Mouse (Mus musculus): ENCODE results near the gene Ttc37. TPM values are rescaled to one million over a fixed set of nuclear protein-coding genes. Genes with fewer than 3 reads are reported as not detected.

Gene Ttc37
- polyA plus RNA-seq (2012; fragmentation: generic; extraction: Trizol) = 3.9 TPM

DNA sequence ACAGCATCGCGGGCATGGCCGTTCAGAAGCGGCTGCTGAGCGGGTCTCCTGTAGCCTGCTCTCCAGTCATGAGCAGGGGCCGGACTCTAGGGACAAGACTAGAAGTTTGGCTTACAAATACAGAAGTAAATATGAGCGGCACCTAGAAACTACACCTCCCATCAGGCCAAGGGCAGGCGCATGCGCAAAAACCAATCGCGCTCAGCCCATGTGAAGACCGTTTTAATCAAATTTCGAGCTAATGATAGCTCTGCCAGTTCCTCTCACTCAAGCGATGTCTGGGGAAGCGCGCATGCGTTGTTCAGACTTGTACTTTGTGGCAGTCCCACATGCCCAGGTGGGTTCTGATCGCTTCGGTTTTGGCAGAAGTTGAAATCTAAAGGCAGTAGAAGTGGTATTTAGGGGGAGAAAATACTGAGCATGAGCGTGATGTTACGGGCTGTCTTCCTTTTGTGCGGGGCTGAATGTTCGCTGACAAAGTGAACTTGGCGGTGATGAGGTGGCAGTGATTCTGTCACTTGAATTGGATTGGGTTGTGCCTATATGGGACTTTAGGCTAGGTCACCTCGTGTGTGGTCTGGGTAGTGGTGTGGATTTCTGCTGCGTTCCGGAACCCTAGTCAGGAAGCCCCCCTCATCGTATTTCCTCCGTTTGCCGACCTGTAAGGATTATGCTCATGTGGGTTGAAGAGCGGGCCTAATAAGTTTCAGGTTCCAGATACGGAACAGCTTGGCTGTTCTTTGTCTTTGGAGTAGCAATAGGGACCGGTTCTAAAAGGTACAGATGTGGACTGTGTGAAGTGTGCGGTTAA, at the start of gene Ttc37, which contains the start of gene Arsk:
Gene Ttc37, plus strand, starts transcription at position 242 of the 811 bp plus-strand sequence.
Gene Arsk, minus strand, starts transcription at position 168 of the 811 bp plus-strand sequence.
- Histone ChIP-seq H3ac (ENCODE audit: control insufficient read depth, insufficient read length) (peak within 1 kb of the TSS; percentile 56), H3K79me2 (ENCODE audit: control insufficient read depth, insufficient read depth) (peaks cover 20% of the 10 kb centered on the region), H3K27me3 (ENCODE audit: control insufficient read depth, insufficient read depth, insufficient read length) (no peaks in the 10 kb centered on the region), H3K4me3 (peak within 1 kb of the TSS; percentile 73), H3K36me3 (ENCODE audit: control insufficient read depth, insufficient read depth) (no peaks in the 10 kb centered on the region), H3K4me2 (ENCODE audit: low read depth) (peak within 1 kb of the TSS; percentile 88)
- TF ChIP-seq POLR2AphosphoS2 (IDR thresholded peaks at IDR 0.05; ENCODE audit: insufficient read length, low read depth) (peak; percentile 46), SRF (IDR thresholded peaks at IDR 0.05; ENCODE audit: control insufficient read depth, insufficient read length, low read depth) (peak; percentile 62), POLR2A (IDR thresholded peaks at IDR 0.05; ENCODE audit: insufficient read length, low read depth) (peak; percentile 65), MAX (IDR thresholded peaks at IDR 0.05; ENCODE audit: low read depth) (no peak)

DNA sequence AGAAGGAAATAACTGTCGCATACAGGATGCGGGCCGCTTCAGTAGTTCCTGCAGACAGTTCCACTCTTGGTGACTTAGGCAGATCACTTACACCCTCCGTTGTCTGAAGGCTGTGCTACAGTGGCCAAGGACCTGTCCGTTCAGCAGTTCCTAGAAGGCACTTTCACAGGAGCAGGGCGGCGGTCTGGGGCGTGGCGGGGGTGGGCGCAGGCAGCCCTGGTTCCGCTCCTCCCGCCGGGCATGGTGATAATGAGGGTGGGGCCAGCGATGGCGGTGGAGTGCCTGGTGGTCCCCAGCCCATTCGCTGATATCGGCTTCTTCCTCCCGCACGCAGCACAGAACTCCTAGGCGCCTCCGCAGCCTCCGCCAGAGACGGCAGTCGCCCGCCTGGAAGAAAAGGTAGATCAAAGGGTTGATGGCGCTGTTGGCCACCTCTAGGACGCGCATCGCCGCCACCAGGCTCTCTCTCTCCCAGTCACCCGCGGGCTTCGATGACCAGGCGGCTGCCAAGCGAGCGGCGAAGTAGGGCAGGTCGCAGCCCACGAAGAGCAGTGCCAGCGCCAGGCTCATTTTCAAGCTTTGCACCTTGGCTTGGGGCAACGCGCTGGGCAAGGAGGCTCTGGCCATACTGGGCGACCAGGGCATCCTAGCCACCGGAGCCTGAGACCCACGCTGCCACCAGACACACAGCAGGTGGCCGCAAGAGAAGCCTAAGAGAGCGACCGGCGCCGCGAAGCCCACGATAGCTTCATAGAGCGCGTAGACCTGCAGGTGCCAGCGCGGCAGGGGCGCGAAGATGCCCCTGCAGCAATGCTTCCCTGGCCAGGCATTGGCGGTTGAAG, 42.9 kb upstream of the Ttc37 start:
- peak overlapping the region; percentile 58 for H3K4me2 ChIP-seq (ENCODE audit: low read depth)
- H3K4me3 ChIP-seq = no peak overlapping the region
- H3K27me3 ChIP-seq (ENCODE audit: control insufficient read depth, insufficient read depth, insufficient read length) = peaks cover 14% of the 10 kb centered on the region
- H3K36me3 ChIP-seq (ENCODE audit: control insufficient read depth, insufficient read depth) = no peaks in the 10 kb centered on the region
- TF ChIP-seq POLR2AphosphoS2 (IDR thresholded peaks at IDR 0.05; ENCODE audit: insufficient read length, low read depth) (no peak), SRF (IDR thresholded peaks at IDR 0.05; ENCODE audit: control insufficient read depth, insufficient read length, low read depth) (no peak), TCF12 (IDR thresholded peaks at IDR 0.05; ENCODE audit: insufficient read depth, poor library complexity, severe bottlenecking) (no peak), CEBPB (IDR thresholded peaks at IDR 0.05; ENCODE audit: insufficient read depth, poor library complexity, severe bottlenecking) (no peak), USF1 (IDR thresholded peaks at IDR 0.05; ENCODE audit: low read depth) (no peak), MYOG (IDR thresholded peaks at IDR 0.05; ENCODE audit: control insufficient read depth in 1 of 3, insufficient read depth in 1 of 3, insufficient read length in 2 of 3, low read depth in 2 of 3) (no peak), REST (IDR thresholded peaks at IDR 0.05; ENCODE audit: insufficient read depth, insufficient read length) (no peak), MAX (IDR thresholded peaks at IDR 0.05; ENCODE audit: low read depth) (no peak), E2F4 (IDR thresholded peaks at IDR 0.05; ENCODE audit: insufficient read depth) (no peak), POLR2A (IDR thresholded peaks at IDR 0.05; ENCODE audit: insufficient read length, low read depth) (no peak), MYOD1 (IDR thresholded peaks at IDR 0.05; ENCODE audit: control insufficient read depth in 1 of 3, insufficient read length in 2 of 3, low read depth in 2 of 3) (no peak), TCF3 (IDR thresholded peaks at IDR 0.05; ENCODE audit: insufficient read length, low read depth) (no peak)
- H3K79me2 ChIP-seq (ENCODE audit: control insufficient read depth, insufficient read depth) = no peaks in the 10 kb centered on the region
- no peak overlapping the region for H3ac ChIP-seq (ENCODE audit: control insufficient read depth, insufficient read length)

DNA sequence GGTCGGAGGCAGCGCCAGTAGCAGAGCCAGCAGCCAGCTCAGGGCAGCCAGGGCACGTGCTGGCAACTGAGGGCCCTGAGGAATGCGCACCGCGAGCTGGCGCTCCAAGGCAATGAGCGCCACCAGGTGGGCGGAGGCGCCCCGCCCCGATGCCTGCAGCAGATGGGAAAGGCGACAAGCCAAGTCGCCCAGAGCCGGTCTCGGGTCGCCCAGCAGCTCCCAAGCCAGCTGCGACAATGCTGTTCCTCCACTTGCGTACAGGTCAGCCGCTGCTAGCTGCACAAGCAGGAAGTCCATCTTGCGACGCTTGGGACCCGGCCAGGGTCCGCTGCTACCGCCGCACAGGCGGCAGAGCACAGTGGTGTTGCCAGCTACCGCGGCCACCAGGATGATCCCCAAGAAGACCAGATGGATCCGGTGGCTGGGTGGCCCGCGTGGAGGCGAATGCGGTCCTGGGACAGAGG, 42.2 kb upstream of the Ttc37 start:
- Histone ChIP-seq H3K79me2 (ENCODE audit: control insufficient read depth, insufficient read depth) (no peaks in the 10 kb centered on the region), H3K4me3 (no peak overlapping the region), H3ac (ENCODE audit: control insufficient read depth, insufficient read length) (no peak overlapping the region), H3K36me3 (ENCODE audit: control insufficient read depth, insufficient read depth) (no peaks in the 10 kb centered on the region), H3K27me3 (ENCODE audit: control insufficient read depth, insufficient read depth, insufficient read length) (peaks cover 14% of the 10 kb centered on the region), H3K4me2 (ENCODE audit: low read depth) (peak overlapping the region; percentile 58)
- TF ChIP-seq USF1 (IDR thresholded peaks at IDR 0.05; ENCODE audit: low read depth) = no peak
- TF ChIP-seq SRF (IDR thresholded peaks at IDR 0.05; ENCODE audit: control insufficient read depth, insufficient read length, low read depth) = no peak
- TF ChIP-seq MYOG (IDR thresholded peaks at IDR 0.05; ENCODE audit: control insufficient read depth in 1 of 3, insufficient read depth in 1 of 3, insufficient read length in 2 of 3, low read depth in 2 of 3) = peak in 1 of 3 experiments; percentile 32
- no peak for TF ChIP-seq TCF12 (IDR thresholded peaks at IDR 0.05; ENCODE audit: insufficient read depth, poor library complexity, severe bottlenecking)
- TF ChIP-seq POLR2A (IDR thresholded peaks at IDR 0.05; ENCODE audit: insufficient read length, low read depth) = no peak
- no peak for TF ChIP-seq POLR2AphosphoS2 (IDR thresholded peaks at IDR 0.05; ENCODE audit: insufficient read length, low read depth)
- peak in 1 of 3 experiments; percentile 35 for TF ChIP-seq MYOD1 (IDR thresholded peaks at IDR 0.05; ENCODE audit: control insufficient read depth in 1 of 3, insufficient read length in 2 of 3, low read depth in 2 of 3)
- no peak for TF ChIP-seq E2F4 (IDR thresholded peaks at IDR 0.05; ENCODE audit: insufficient read depth)
- no peak for TF ChIP-seq TCF3 (IDR thresholded peaks at IDR 0.05; ENCODE audit: insufficient read length, low read depth)
- no peak for TF ChIP-seq MAX (IDR thresholded peaks at IDR 0.05; ENCODE audit: low read depth)

DNA sequence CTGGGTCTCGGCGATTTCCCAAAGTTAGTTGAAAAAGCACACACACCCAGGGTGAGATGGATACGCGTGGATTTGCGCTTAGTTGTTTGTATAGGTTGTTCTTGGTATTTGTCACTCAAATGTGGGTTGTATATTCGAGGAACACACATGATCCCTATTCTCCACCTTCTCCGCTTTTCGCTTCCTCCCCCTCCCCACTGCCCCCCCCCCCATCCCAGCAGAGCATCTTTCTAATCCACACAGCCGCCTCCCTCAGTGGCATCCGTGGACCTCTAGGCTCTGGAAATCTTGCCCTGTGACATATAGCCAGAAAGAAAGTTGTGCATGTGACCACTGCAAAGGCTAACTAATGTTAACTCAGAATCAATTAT, 41.7 kb upstream of the Ttc37 start, which contains the start of gene Gpr150:
Gene Gpr150, minus strand, starts transcription at position 101 of the 371 bp plus-strand sequence.
- Histone ChIP-seq H3K79me2 (ENCODE audit: control insufficient read depth, insufficient read depth) (no peaks in the 10 kb centered on the region), H3K4me2 (ENCODE audit: low read depth) (peak within 1 kb of the TSS; percentile 58), H3ac (ENCODE audit: control insufficient read depth, insufficient read length) (no peak within 1 kb of the TSS), H3K36me3 (ENCODE audit: control insufficient read depth, insufficient read depth) (no peaks in the 10 kb centered on the region), H3K27me3 (ENCODE audit: control insufficient read depth, insufficient read depth, insufficient read length) (peaks cover 14% of the 10 kb centered on the region), H3K4me3 (no peak within 1 kb of the TSS)
- TF ChIP-seq SRF (IDR thresholded peaks at IDR 0.05; ENCODE audit: control insufficient read depth, insufficient read length, low read depth) = no peak
- TF ChIP-seq MYOG (IDR thresholded peaks at IDR 0.05; ENCODE audit: control insufficient read depth in 1 of 3, insufficient read depth in 1 of 3, insufficient read length in 2 of 3, low read depth in 2 of 3) = no peak
- TF ChIP-seq POLR2AphosphoS2 (IDR thresholded peaks at IDR 0.05; ENCODE audit: insufficient read length, low read depth) = no peak
